Mouse (Mus musculus) spleen, adult 10 weeks (tissue): ENCODE data around the gene Btd. TPM values are rescaled to one million over a fixed set of nuclear protein-coding genes. Genes with fewer than 3 reads are reported as not detected.

Experiments
- polyA plus RNA-seq: library from polyadenylated mRNA; stranded (reverse); fragments of 350-450 nt; fragmentation: Illumina TruSeq; extraction: RNeasy Lipid Tissue Mini Kit (QIAGEN cat#74804); gene quantifications from one replicate; pipeline ENCODE4 v1.2.3, GENCODE M21; 2015; ENCODE audit warnings: low replicate concordance; ENCODE audit not compliant: insufficient read depth

Gene Btd
- 12.3 TPM for polyA plus RNA-seq

DNA sequence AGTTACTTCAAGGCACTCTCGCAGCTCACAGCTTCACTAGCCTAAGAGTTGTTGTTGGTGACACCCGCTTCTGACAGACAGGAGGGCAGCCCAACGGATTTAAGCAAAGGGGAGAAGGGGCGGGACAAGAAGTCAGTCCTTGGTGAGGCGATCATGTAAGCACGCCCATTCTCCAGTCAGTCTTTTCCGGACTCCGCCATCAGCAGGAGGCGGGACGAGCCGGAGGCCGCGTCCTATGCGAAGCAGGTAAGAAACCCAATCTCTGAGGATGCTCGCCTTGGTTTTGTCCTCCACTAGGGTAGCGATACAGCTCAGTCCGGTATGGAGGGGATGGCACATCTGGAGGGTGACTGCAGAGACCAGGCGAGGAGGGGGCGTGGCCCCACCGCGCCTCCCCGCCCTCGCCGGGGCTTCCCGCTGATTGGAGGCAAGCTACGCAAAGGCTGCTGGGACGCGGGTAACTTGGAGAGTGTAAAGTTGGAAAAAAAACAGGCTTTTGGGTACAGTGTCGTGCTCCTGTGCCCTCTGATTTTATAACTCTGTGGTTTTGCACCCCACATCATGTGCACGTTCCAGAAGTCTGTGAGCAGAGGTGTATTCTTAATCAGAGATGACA is at the start of gene Btd, which contains the start of gene Hacl1:
Gene Btd (plus strand): TSS at position 139 of the 616 bp plus-strand sequence.
Gene Hacl1 (minus strand): TSS at position 397 of the 616 bp plus-strand sequence.

DNA sequence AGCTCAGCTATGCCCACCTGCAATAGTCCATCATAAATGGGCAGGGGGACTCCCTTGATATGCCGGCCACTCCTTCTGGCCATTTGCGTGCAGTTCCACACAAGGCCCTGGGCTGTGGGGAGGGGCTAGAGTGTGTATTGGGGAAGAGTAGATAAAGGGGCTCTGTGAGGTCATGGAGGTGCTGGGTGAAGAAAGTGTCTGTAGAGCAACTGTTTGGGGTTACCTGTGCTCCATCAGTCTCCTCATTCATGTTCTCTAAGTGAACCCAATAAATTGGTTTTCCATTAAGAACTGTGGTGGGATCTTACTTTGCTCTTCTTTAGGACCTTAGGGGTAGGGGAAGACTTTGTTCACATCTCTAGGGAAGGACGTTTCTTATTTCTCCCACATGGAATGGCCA is 49.6 kb upstream of the Btd start, which contains the start of gene Colq:
Gene Colq (minus strand): TSS at position 101 of the 400 bp plus-strand sequence.

DNA sequence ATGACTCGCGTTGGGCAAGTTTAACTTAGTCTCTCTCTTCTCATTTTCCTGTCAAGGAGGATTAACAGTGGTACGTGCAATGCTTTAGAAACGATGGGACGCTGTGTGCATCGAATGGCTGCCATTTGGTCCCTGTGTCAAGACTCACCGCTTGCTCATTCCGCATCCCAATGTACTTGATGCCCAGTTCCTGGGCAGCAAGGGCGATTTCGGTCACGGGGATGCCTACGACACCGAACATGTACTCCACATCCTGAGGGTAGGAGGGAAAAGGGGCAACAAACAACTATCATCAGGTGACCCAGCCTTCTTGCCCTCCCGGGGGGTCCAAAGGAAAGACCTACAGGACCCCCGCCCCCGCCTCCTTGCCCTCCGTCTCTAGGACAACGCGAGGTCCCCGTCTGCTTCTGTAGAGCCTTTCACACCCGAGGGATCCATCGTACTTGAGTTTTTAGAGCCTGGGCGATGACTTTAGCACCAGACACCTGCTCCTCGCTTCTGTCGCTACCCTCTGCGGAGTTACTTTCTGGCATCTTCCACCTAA is 410 bp upstream of the Btd start, which contains the start of gene Gm49387:
Gene Gm49387 (minus strand): TSS at position 533 of the 544 bp plus-strand sequence.

Other genes starting within 250 kb of the Btd start
- gene Sh3bp5, start 204.9 kb upstream of the Btd start, polyA plus RNA-seq: 102 TPM
- 40.0 TPM for gene Eaf1, start 146.6 kb upstream of the Btd start, polyA plus RNA-seq
- 57.1 TPM for gene Mettl6, start 146.0 kb upstream of the Btd start, polyA plus RNA-seq
- gene Colq, start 49.7 kb upstream of the Btd start, polyA plus RNA-seq: 17.7 TPM
- gene Gm49387, start 150 bp upstream of the Btd start, polyA plus RNA-seq: not detected
- gene Hacl1, start 258 bp downstream of the Btd start, polyA plus RNA-seq: 16.3 TPM
- gene Ankrd28, start 189.6 kb downstream of the Btd start, polyA plus RNA-seq: 25.8 TPM